Mouse (Mus musculus) heart, embryonic 16.5 days (tissue): ENCODE data around the gene Slc2a2. TPM values are rescaled to one million over a fixed set of nuclear protein-coding genes. Genes with fewer than 3 reads are reported as not detected.

Source experiments
- ATAC-seq: fragments of 200-750 bp; cut with Nextera tagmentation; replicated peaks from 2 replicates; pipeline ENCODE4 v1.8.0; 2017; ENCODE audit warnings: moderate number of reproducible peaks; ENCODE audit not compliant: insufficient read depth, low FRiP score; ENCODE audit errors: extremely low read depth
- H3K27ac ChIP-seq: fragments of 300-500 bp; sonication (generic); 2 replicates; pipeline ENCODE4 v1.5.1; 2014; ENCODE audit warnings: mild to moderate bottlenecking, low read length, control low read depth, moderate library complexity
- H3K27me3 ChIP-seq: fragments of 300-500 bp; sonication (generic); 2 replicates; pipeline ENCODE4 v1.6.1; 2014; ENCODE audit warnings: low read length, mixed read lengths; ENCODE audit not compliant: control insufficient read depth, insufficient read depth
- H3K36me3 ChIP-seq: fragments of 300-500 bp; sonication (generic); 2 replicates; pipeline ENCODE4 v1.6.1; 2014; ENCODE audit not compliant: control insufficient read depth, insufficient read depth
- H3K4me1 ChIP-seq: fragments of 300-500 bp; sonication (generic); 2 replicates; pipeline ENCODE4 v1.6.1; 2014; ENCODE audit warnings: low read length, mixed read lengths; ENCODE audit not compliant: control insufficient read depth, insufficient read depth
- H3K4me2 ChIP-seq: fragments of 300-500 bp; sonication (generic); 2 replicates; pipeline ENCODE4 v1.6.1; 2014; ENCODE audit warnings: low read depth, mild to moderate bottlenecking, control low read depth, low read length
- H3K4me3 ChIP-seq: fragments of 300-500 bp; sonication (generic); 2 replicates; pipeline ENCODE4 v1.5.1; 2014; ENCODE audit warnings: mild to moderate bottlenecking, control low read depth, low read length
- H3K9ac ChIP-seq: fragments of 300-500 bp; sonication (generic); 2 replicates; pipeline ENCODE4 v1.6.1; 2014; ENCODE audit warnings: low read length, control low read depth
- H3K9me3 ChIP-seq: fragments of 300-500 bp; sonication (generic); replicated peaks from 2 replicates; pipeline ENCODE4 v1.6.1; 2016; ENCODE audit warnings: low read length; ENCODE audit not compliant: control insufficient read depth
- WGBS: fragments of 180-500 bp; shearing (Covaris S2); extraction: QIAGEN DNeasy Blood & Tissue Kit; methylation state at CpG from one replicate; pipeline ENCODE4 v1.1.7; 2014; 5-methylcytosine and 5-hydroxymethylcytosine counted together
- polyA plus RNA-seq: library from polyadenylated mRNA; unstranded; fragments of >200 nt; fragmentation: Nextera tagmentation; extraction: Ambion mirVana; gene quantifications from 2 replicates; pipeline ENCODE4 v1.2.1, GENCODE M21; 2015

The Slc2a2 gene
- polyA plus RNA-seq, 1 experiment from 2014 or later = 0.12 TPM

- Histone ChIP-seq H3K9ac (no peak overlapping the region), H3K9me3 (no peaks in the 10 kb centered on the region), H3K27me3 (no peaks in the 10 kb centered on the region), H3K4me2 (no peak overlapping the region), H3K4me3 (no peak overlapping the region), H3K27ac (no peak overlapping the region), H3K4me1 (no peaks in the 10 kb centered on the region), H3K36me3 (no peaks in the 10 kb centered on the region)
- WGBS = 82% methylated on average over 5 of the region's 5 CpGs
- ATAC-seq = no peak
These were observed 2.9 kb upstream of the Slc2a2 start for GRCm38 (mm10) chr3:28694811-28695210.

- 74% methylated on average over 13 of the region's 13 CpGs for WGBS
- ATAC-seq = no peak
- Histone ChIP-seq H3K9me3 (no peaks in the 10 kb centered on the region), H3K27me3 (no peaks in the 10 kb centered on the region), H3K36me3 (no peaks in the 10 kb centered on the region), H3K27ac (no peak overlapping the region), H3K4me2 (no peak overlapping the region), H3K4me1 (no peaks in the 10 kb centered on the region), H3K4me3 (no peak overlapping the region), H3K9ac (no peak overlapping the region)
These were observed 2.1 kb upstream of the Slc2a2 start for GRCm38 (mm10) chr3:28695608-28696007.

- H3K4me3 ChIP-seq = no peak overlapping the region
- 55% methylated on average over 10 of the region's 10 CpGs for WGBS
- H3K9me3 ChIP-seq = no peaks in the 10 kb centered on the region
- no peak overlapping the region for H3K27ac ChIP-seq
- no peaks in the 10 kb centered on the region for H3K27me3 ChIP-seq
- no peaks in the 10 kb centered on the region for H3K36me3 ChIP-seq
- no peaks in the 10 kb centered on the region for H3K4me1 ChIP-seq
- H3K4me2 ChIP-seq = no peak overlapping the region
- no peak overlapping the region for H3K9ac ChIP-seq
- peak; percentile 45; the same call in 1 of the 2 replicates for ATAC-seq
These were observed 1.5 kb upstream of the Slc2a2 start for GRCm38 (mm10) chr3:28696162-28696561.

DNA sequence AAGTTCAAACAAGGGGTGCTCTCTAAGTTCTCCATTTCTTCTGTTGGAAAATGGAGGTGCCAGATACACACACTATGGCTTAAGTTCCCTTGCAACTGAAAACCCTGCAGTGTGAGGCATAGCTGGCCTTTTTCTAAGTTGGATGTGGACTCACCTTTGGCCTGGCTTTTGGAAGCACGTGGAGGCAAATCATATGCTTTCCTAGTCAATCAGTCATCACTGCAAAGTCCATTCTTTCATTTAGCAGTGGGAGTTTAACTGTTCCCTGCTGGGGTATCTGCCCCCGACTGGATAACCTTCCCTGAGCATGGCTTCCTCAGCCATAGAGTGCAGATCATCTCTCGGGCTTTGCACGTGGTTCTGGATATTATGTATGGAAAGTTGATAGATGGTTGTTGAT, 1.9 kb downstream of the Slc2a2 start:
- no peaks in the 10 kb centered on the region for H3K27me3 ChIP-seq
- no peak overlapping the region for H3K4me3 ChIP-seq
- 67% methylated on average over 4 of the region's 4 CpGs for WGBS
- H3K4me2 ChIP-seq = no peak overlapping the region
- no peaks in the 10 kb centered on the region for H3K36me3 ChIP-seq
- no peak overlapping the region for H3K9ac ChIP-seq
- H3K9me3 ChIP-seq = no peaks in the 10 kb centered on the region
- ATAC-seq = no peak
- H3K27ac ChIP-seq = no peak overlapping the region
- no peaks in the 10 kb centered on the region for H3K4me1 ChIP-seq

- H3K4me2 ChIP-seq = peak overlapping the region; percentile 42; the same call in 1 of the 2 replicates
- H3K4me1 ChIP-seq = no peaks in the 10 kb centered on the region
- no peaks in the 10 kb centered on the region for H3K36me3 ChIP-seq
- no peaks in the 10 kb centered on the region for H3K9me3 ChIP-seq
- WGBS = 53% methylated on average over 10 of the region's 10 CpGs
- H3K9ac ChIP-seq = no peak overlapping the region
- 0 out of 2 replicates have a peak, but pooled peaks have one; percentile 23 for ATAC-seq
- peak overlapping the region; percentile 12; the same call in 1 of the 2 replicates for H3K4me3 ChIP-seq
- no peak overlapping the region for H3K27ac ChIP-seq
- H3K27me3 ChIP-seq = no peaks in the 10 kb centered on the region
These were observed 7.9 kb downstream of the Slc2a2 start for GRCm38 (mm10) chr3:28705522-28706137.

DNA sequence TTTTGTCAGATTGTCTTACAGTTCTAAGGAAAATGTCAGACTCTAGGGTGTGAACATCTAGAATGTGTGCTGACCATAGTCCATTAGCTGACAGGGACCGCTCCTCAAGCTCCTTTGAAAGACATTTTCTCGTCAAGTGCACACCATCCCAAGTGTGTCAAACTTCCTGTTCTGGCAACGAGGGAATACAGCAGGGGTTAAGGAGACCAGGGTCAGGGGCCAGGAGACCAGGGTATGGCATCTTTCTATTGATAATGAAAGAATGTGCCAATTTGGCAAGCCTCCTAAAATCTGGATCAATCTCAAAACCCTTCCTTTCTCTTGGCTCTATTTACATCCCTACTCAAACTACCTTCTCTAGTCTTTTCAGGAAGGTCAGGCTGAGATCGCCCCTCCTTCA, 9.0 kb downstream of the Slc2a2 start:
- Histone ChIP-seq H3K27ac (no peak overlapping the region), H3K4me3 (no peak overlapping the region), H3K4me2 (no peak overlapping the region), H3K9me3 (no peaks in the 10 kb centered on the region), H3K9ac (no peak overlapping the region), H3K4me1 (no peaks in the 10 kb centered on the region), H3K27me3 (no peaks in the 10 kb centered on the region), H3K36me3 (no peaks in the 10 kb centered on the region)
- 63% methylated on average over 4 of the region's 4 CpGs for WGBS
- ATAC-seq = no peak

DNA sequence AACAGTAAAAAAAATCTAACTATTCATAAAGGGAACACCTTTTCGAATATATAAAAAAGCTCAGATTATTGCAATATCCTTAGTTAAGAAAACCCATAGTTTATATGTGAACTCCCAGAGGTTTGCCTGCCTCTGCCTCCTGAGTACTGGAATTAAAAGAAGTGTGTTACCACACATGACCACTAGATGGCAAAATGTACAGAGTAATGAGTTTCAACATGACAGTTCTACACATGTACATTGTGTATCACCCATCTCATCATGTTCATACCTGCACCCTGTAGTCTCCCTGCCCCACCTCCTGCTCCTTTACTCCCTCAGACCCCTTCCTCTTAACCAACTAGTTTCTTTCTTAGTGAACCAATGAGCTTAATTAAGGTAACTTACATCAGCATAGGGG, 12.0 kb downstream of the Slc2a2 start:
- H3K9me3 ChIP-seq = no peaks in the 10 kb centered on the region
- 57% methylated on average over 1 of the region's 1 CpGs for WGBS
- H3K27ac ChIP-seq = no peak overlapping the region
- no peaks in the 10 kb centered on the region for H3K4me1 ChIP-seq
- no peak for ATAC-seq
- H3K27me3 ChIP-seq = no peaks in the 10 kb centered on the region
- H3K4me2 ChIP-seq = no peak overlapping the region
- no peak overlapping the region for H3K9ac ChIP-seq
- no peak overlapping the region for H3K4me3 ChIP-seq
- no peaks in the 10 kb centered on the region for H3K36me3 ChIP-seq

- Histone ChIP-seq H3K9ac (no peak overlapping the region), H3K27ac (no peak overlapping the region)
- 74% methylated on average over 7 of the region's 7 CpGs for WGBS
These were observed 16.4 kb downstream of the Slc2a2 start for GRCm38 (mm10) chr3:28713913-28714698.

GRCm38 (mm10) chr3:28718521-28718920, 20.8 kb downstream of the Slc2a2 start:
- H3K4me3 ChIP-seq = no peak overlapping the region
- no peaks in the 10 kb centered on the region for H3K36me3 ChIP-seq
- no peak overlapping the region for H3K9ac ChIP-seq
- no peak overlapping the region for H3K27ac ChIP-seq
- H3K4me1 ChIP-seq = peaks cover 3% of the 10 kb centered on the region; the same call in 1 of the 2 replicates
- ATAC-seq = no peak
- H3K27me3 ChIP-seq = no peaks in the 10 kb centered on the region
- no peaks in the 10 kb centered on the region for H3K9me3 ChIP-seq
- WGBS = 91% methylated on average over 2 of the region's 2 CpGs
- H3K4me2 ChIP-seq = no peak overlapping the region

More at GRCm38 (mm10) chr3:28713913-28714698, 16.4 kb downstream of the Slc2a2 start:
- ATAC-seq = no peak
- Histone ChIP-seq H3K36me3 (no peaks in the 10 kb centered on the region), H3K4me1 (no peaks in the 10 kb centered on the region), H3K4me2 (no peak overlapping the region), H3K4me3 (no peak overlapping the region), H3K27me3 (no peaks in the 10 kb centered on the region), H3K9me3 (no peaks in the 10 kb centered on the region)
